Mouse (Mus musculus) limb, embryonic 15.5 days (tissue): ENCODE measurements around the gene Nadk. TPM values are rescaled to one million over a fixed set of nuclear protein-coding genes. Genes with fewer than 3 reads are reported as not detected.

Source experiments
- ATAC-seq: fragments of 200-750 bp; cut with Nextera tagmentation; 2 replicates; pipeline ENCODE4 v1.8.0; 2017; ENCODE audit warnings: low read depth, moderate TSS enrichment; ENCODE audit not compliant: insufficient number of reproducible peaks, low FRiP score, low TSS enrichment
- H3K27ac ChIP-seq: fragments of 300-500 bp; sonication (generic); 2 replicates; pipeline ENCODE4 v1.5.1; 2015; ENCODE audit warnings: moderate library complexity, mild to moderate bottlenecking, inconsistent platforms
- H3K27me3 ChIP-seq: fragments of 300-500 bp; sonication (generic); 2 replicates; pipeline ENCODE4 v1.6.1; 2015; ENCODE audit warnings: inconsistent platforms
- H3K36me3 ChIP-seq: fragments of 300-500 bp; sonication (generic); 2 replicates; pipeline ENCODE4 v1.6.1; 2015; ENCODE audit warnings: inconsistent platforms
- H3K4me1 ChIP-seq: fragments of 300-500 bp; sonication (generic); 2 replicates; pipeline ENCODE4 v1.6.1; 2015; ENCODE audit warnings: inconsistent platforms
- H3K4me2 ChIP-seq: fragments of 300-500 bp; sonication (generic); 2 replicates; pipeline ENCODE4 v1.6.1; 2015; ENCODE audit warnings: mild to moderate bottlenecking, inconsistent platforms
- H3K4me3 ChIP-seq: fragments of 300-500 bp; sonication (generic); 2 replicates; pipeline ENCODE4 v1.5.1; 2015; ENCODE audit warnings: mild to moderate bottlenecking, inconsistent platforms
- H3K9ac ChIP-seq: fragments of 300-500 bp; sonication (generic); 2 replicates; pipeline ENCODE4 v1.6.1; 2015; ENCODE audit warnings: inconsistent platforms
- H3K9me3 ChIP-seq: fragments of 300-500 bp; sonication (generic); 2 replicates; pipeline ENCODE4 v1.6.1; 2016; ENCODE audit warnings: inconsistent platforms
- WGBS: fragments of 180-500 bp; shearing (Covaris S2); methylation state at CpG from one replicate; pipeline ENCODE4 v1.1.7; 2015; 5-methylcytosine and 5-hydroxymethylcytosine counted together
- polyA plus RNA-seq: library from polyadenylated mRNA; unstranded; fragments of >200 nt; fragmentation: Nextera tagmentation; extraction: Ambion mirVana; gene quantifications from 2 replicates; pipeline ENCODE4 v1.2.1, GENCODE M21; 2015

The Nadk gene
- polyA plus RNA-seq, 1 experiment from 2014 or later: 85.7 TPM

- H3K4me3 ChIP-seq: no peak overlapping the region
- H3K36me3 ChIP-seq: peaks cover 5% of the 10 kb centered on the region; the same call in 1 of the 2 replicates
- WGBS: 82% methylated on average over 3 of the region's 3 CpGs
- 0 out of 2 replicates have a peak, but pooled peaks cover 2% of the 10 kb centered on the region for H3K4me1 ChIP-seq
- H3K27me3 ChIP-seq: no peaks in the 10 kb centered on the region
- ATAC-seq: no peak
- no peak overlapping the region for H3K27ac ChIP-seq
- no peak overlapping the region for H3K4me2 ChIP-seq
- no peaks in the 10 kb centered on the region for H3K9me3 ChIP-seq
- H3K9ac ChIP-seq: no peak overlapping the region
These were observed 33.6 kb downstream of the Nadk start for GRCm38 (mm10) chr4:155595777-155596176.

GRCm38 (mm10) chr4:155596606-155597005 lies 34.4 kb downstream of the Nadk start:
- Histone ChIP-seq H3K36me3 (no peaks in the 10 kb centered on the region), H3K4me1 (0 out of 2 replicates have a peak, but pooled peaks cover 2% of the 10 kb centered on the region), H3K4me2 (no peak overlapping the region), H3K9me3 (no peaks in the 10 kb centered on the region), H3K9ac (no peak overlapping the region), H3K27me3 (no peaks in the 10 kb centered on the region), H3K4me3 (no peak overlapping the region), H3K27ac (no peak overlapping the region)
- WGBS: 85% methylated on average over 5 of the region's 5 CpGs
- no peak for ATAC-seq

- H3K4me3 ChIP-seq: no peak overlapping the region
- no peak for ATAC-seq
- no peak overlapping the region for H3K27ac ChIP-seq
- WGBS: 21% methylated on average over 20 of the region's 20 CpGs
- H3K27me3 ChIP-seq: no peaks in the 10 kb centered on the region
- peaks cover 4% of the 10 kb centered on the region; the same call in 1 of the 2 replicates for H3K36me3 ChIP-seq
- H3K4me1 ChIP-seq: peaks cover 12% of the 10 kb centered on the region
- H3K4me2 ChIP-seq: no peak overlapping the region
- H3K9ac ChIP-seq: no peak overlapping the region
- no peaks in the 10 kb centered on the region for H3K9me3 ChIP-seq
These were observed 36.4 kb downstream of the Nadk start for GRCm38 (mm10) chr4:155598536-155598935.

- peaks cover 7% of the 10 kb centered on the region; the same call in 1 of the 2 replicates for H3K36me3 ChIP-seq
- no peak overlapping the region for H3K27ac ChIP-seq
- 82% methylated on average over 11 of the region's 11 CpGs for WGBS
- peak overlapping the region; percentile 98 for H3K4me3 ChIP-seq
- ATAC-seq: no peak
- peak overlapping the region; percentile 88 for H3K4me2 ChIP-seq
- H3K4me1 ChIP-seq: peaks cover 12% of the 10 kb centered on the region
- H3K9me3 ChIP-seq: no peaks in the 10 kb centered on the region
- no peak overlapping the region for H3K9ac ChIP-seq
- no peaks in the 10 kb centered on the region for H3K27me3 ChIP-seq
These were observed 38.0 kb downstream of the Nadk start for GRCm38 (mm10) chr4:155599901-155600825.

GRCm38 (mm10) chr4:155601091-155601996 lies 39.2 kb downstream of the Nadk start, which contains the start of gene Slc35e2:
Slc35e2 (plus strand) TSS chr4:155601416.
- peaks cover 14% of the 10 kb centered on the region for H3K36me3 ChIP-seq
- under 1% methylated on average over 61 of the region's 65 CpGs for WGBS

GRCm38 (mm10) chr4:155601997-155602456 lies 39.8 kb downstream of the Nadk start:
- Histone ChIP-seq H3K4me2 (peak overlapping the region; percentile 88), H3K27me3 (no peaks in the 10 kb centered on the region), H3K36me3 (peaks cover 14% of the 10 kb centered on the region), H3K9ac (peak overlapping the region; percentile 92), H3K9me3 (no peaks in the 10 kb centered on the region), H3K27ac (peak overlapping the region; percentile 100), H3K4me1 (peaks cover 12% of the 10 kb centered on the region), H3K4me3 (peak overlapping the region; percentile 98)
- 2% methylated on average over 31 of the region's 31 CpGs for WGBS
- ATAC-seq: peak; percentile 16; the same call in 1 of the 2 replicates

More at GRCm38 (mm10) chr4:155601091-155601996, 39.2 kb downstream of the Nadk start, which contains the start of gene Slc35e2:
- Histone ChIP-seq H3K9ac (peak within 1 kb of the TSS; percentile 92), H3K4me3 (peak within 1 kb of the TSS; percentile 98), H3K9me3 (no peaks in the 10 kb centered on the region), H3K27me3 (no peaks in the 10 kb centered on the region), H3K4me2 (peak within 1 kb of the TSS; percentile 88), H3K4me1 (peaks cover 12% of the 10 kb centered on the region), H3K27ac (peak within 1 kb of the TSS; percentile 100)
- peak; percentile 92 for ATAC-seq

- Histone ChIP-seq H3K4me3 (peak overlapping the region; percentile 98), H3K4me2 (0 out of 2 replicates have a peak overlapping the region, but pooled peaks have one; percentile 88), H3K4me1 (peaks cover 12% of the 10 kb centered on the region), H3K27ac (no peak overlapping the region), H3K27me3 (no peaks in the 10 kb centered on the region), H3K9me3 (no peaks in the 10 kb centered on the region), H3K9ac (no peak overlapping the region; the same call in 1 of the 2 replicates), H3K36me3 (peaks cover 19% of the 10 kb centered on the region)
- no peak for ATAC-seq
- 93% methylated on average over 1 of the region's 1 CpGs for WGBS
These were observed 40.6 kb downstream of the Nadk start for GRCm38 (mm10) chr4:155602753-155603152.

GRCm38 (mm10) chr4:155603801-155604200 lies 41.6 kb downstream of the Nadk start:
- peaks cover 11% of the 10 kb centered on the region for H3K4me1 ChIP-seq
- H3K4me3 ChIP-seq: no peak overlapping the region
- H3K4me2 ChIP-seq: no peak overlapping the region
- H3K9ac ChIP-seq: no peak overlapping the region
- H3K27ac ChIP-seq: no peak overlapping the region
- H3K36me3 ChIP-seq: peaks cover 19% of the 10 kb centered on the region
- no peaks in the 10 kb centered on the region for H3K9me3 ChIP-seq
- ATAC-seq: no peak
- WGBS: 90% methylated on average over 6 of the region's 6 CpGs
- no peaks in the 10 kb centered on the region for H3K27me3 ChIP-seq

GRCm38 (mm10) chr4:155605132-155605531 lies 43.0 kb downstream of the Nadk start:
- H3K4me1 ChIP-seq: peaks cover 10% of the 10 kb centered on the region
- H3K27ac ChIP-seq: no peak overlapping the region
- H3K9ac ChIP-seq: no peak overlapping the region
- H3K4me2 ChIP-seq: no peak overlapping the region
- WGBS: 89% methylated on average over 4 of the region's 4 CpGs
- H3K9me3 ChIP-seq: no peaks in the 10 kb centered on the region
- H3K4me3 ChIP-seq: no peak overlapping the region
- ATAC-seq: no peak
- H3K36me3 ChIP-seq: peaks cover 25% of the 10 kb centered on the region
- no peaks in the 10 kb centered on the region for H3K27me3 ChIP-seq

- 89% methylated on average over 2 of the region's 2 CpGs for WGBS
- Histone ChIP-seq H3K4me2 (no peak overlapping the region), H3K9me3 (no peaks in the 10 kb centered on the region), H3K4me1 (peaks cover 10% of the 10 kb centered on the region), H3K36me3 (peaks cover 39% of the 10 kb centered on the region), H3K9ac (no peak overlapping the region), H3K27ac (no peak overlapping the region), H3K4me3 (no peak overlapping the region), H3K27me3 (no peaks in the 10 kb centered on the region)
- no peak for ATAC-seq
These were observed 44.6 kb downstream of the Nadk start for GRCm38 (mm10) chr4:155606825-155607224.

GRCm38 (mm10) chr4:155611860-155612259 lies 49.7 kb downstream of the Nadk start:
- Histone ChIP-seq H3K36me3 (peaks cover 68% of the 10 kb centered on the region), H3K9ac (no peak overlapping the region), H3K4me1 (no peaks in the 10 kb centered on the region), H3K4me2 (no peak overlapping the region), H3K27ac (no peak overlapping the region), H3K27me3 (no peaks in the 10 kb centered on the region), H3K9me3 (no peaks in the 10 kb centered on the region), H3K4me3 (no peak overlapping the region)
- no peak for ATAC-seq
- WGBS: 89% methylated on average over 3 of the region's 3 CpGs
